Mouse (Mus musculus) layer of hippocampus, adult 9-11 months (tissue): ENCODE measurements at regions not wholly inside any gene's neighbourhood (a gene's known extent, or its start where the extent isn't known, plus 50 kb on each side); places are given as distances from the start of the nearest gene placed in this dataset.
A peak's percentile ranks its signal among the peaks of the same experiment; 100 is the strongest.

Experiments
- DNase-seq: peaks from one replicate; pipeline ENCODE4 v3.0.0; 2022

- no peak for DNase-seq
These were observed 287.7 kb downstream of the Cdh26 start for GRCm38 (mm10) chr2:178718048-178718447.

- DNase-seq = no peak
These were observed 293.1 kb downstream of the Cdh26 start for GRCm38 (mm10) chr2:178723455-178723854.

- DNase-seq = no peak
These were observed 293.9 kb downstream of the Cdh26 start for GRCm38 (mm10) chr2:178724228-178724627.

- no peak for DNase-seq
These were observed 297.8 kb downstream of the Cdh26 start for GRCm38 (mm10) chr2:178727930-178728793.

- no peak for DNase-seq
These were observed 298.4 kb downstream of the Cdh26 start for GRCm38 (mm10) chr2:178728794-178729120.

- no peak for DNase-seq
These were observed 304.8 kb downstream of the Cdh26 start for GRCm38 (mm10) chr2:178735099-178735498.

GRCm38 (mm10) chr2:178744617-178745016, 314.3 kb downstream of the Cdh26 start:
- no peak for DNase-seq

GRCm38 (mm10) chr2:178745296-178746015, 315.1 kb downstream of the Cdh26 start:
- no peak for DNase-seq

GRCm38 (mm10) chr2:178751247-178751646, 320.9 kb downstream of the Cdh26 start:
- DNase-seq = no peak

GRCm38 (mm10) chr2:178758366-178758765, 328.0 kb downstream of the Cdh26 start:
- DNase-seq = peak; percentile 32

- DNase-seq = no peak
These were observed 338.2 kb downstream of the Cdh26 start for GRCm38 (mm10) chr2:178768526-178768925.

GRCm38 (mm10) chr2:178769001-178769400, 338.7 kb downstream of the Cdh26 start:
- no peak for DNase-seq

GRCm38 (mm10) chr2:178771435-178771834, 341.1 kb downstream of the Cdh26 start:
- no peak for DNase-seq

GRCm38 (mm10) chr2:178771881-178772280, 341.6 kb downstream of the Cdh26 start:
- no peak for DNase-seq

- no peak for DNase-seq
These were observed 354.7 kb downstream of the Cdh26 start for GRCm38 (mm10) chr2:178784822-178785589.

GRCm38 (mm10) chr2:178785843-178786242, 355.5 kb downstream of the Cdh26 start:
- no peak for DNase-seq

- DNase-seq = no peak
These were observed 365.5 kb downstream of the Cdh26 start for GRCm38 (mm10) chr2:178795841-178796240.

- no peak for DNase-seq
These were observed 371.1 kb downstream of the Cdh26 start for GRCm38 (mm10) chr2:178801464-178801863.

- DNase-seq = no peak
These were observed 375.0 kb downstream of the Cdh26 start for GRCm38 (mm10) chr2:178805283-178805682.

- no peak for DNase-seq
These were observed 391.2 kb downstream of the Cdh26 start for GRCm38 (mm10) chr2:178821552-178821951.

- no peak for DNase-seq
These were observed 400.0 kb downstream of the Cdh26 start for GRCm38 (mm10) chr2:178830313-178830712.

- no peak for DNase-seq
These were observed 404.7 kb downstream of the Cdh26 start for GRCm38 (mm10) chr2:178834986-178835385.

GRCm38 (mm10) chr2:178838571-178838970, 408.2 kb downstream of the Cdh26 start:
- no peak for DNase-seq
